Mouse (Mus musculus): ENCODE data around the gene Tmc3. TPM values are rescaled to one million over a fixed set of nuclear protein-coding genes. Genes with fewer than 3 reads are reported as not detected.

Tmc3 gene
- total and polyA plus RNA-seq, 3 experiments, result not detected

GRCm38 (mm10) chr7:83652498-83652897 is 67.8 kb downstream of the Tmc3 start:
- no peak overlapping the region for H3K9ac ChIP-seq (ENCODE audit: control insufficient read depth, low read depth, low read length, poor library complexity, severe bottlenecking)
- H3K36me3 ChIP-seq (ENCODE audit: control insufficient read depth in 1 of 2, insufficient read depth in 2 of 2, low read length in 2 of 2), result no peaks in the 10 kb centered on the region
- H3K27me3 ChIP-seq (ENCODE audit: control insufficient read depth in 1 of 2, insufficient read depth in 2 of 2, low read length in 2 of 2), result no peaks in the 10 kb centered on the region
- TF ChIP-seq CTCF (IDR thresholded peaks at IDR 0.05 in 2 of 3, conservative IDR thresholded peaks at IDR 0.05 in 1 of 3; ENCODE audit: control insufficient read depth in 1 of 3, insufficient read depth in 1 of 3, low read depth in 2 of 3, low read length in 3 of 3, poor library complexity in 1 of 3, severe bottlenecking in 1 of 3), result no peak
- TF ChIP-seq POLR2A (IDR thresholded peaks at IDR 0.05; ENCODE audit: control insufficient read depth in 1 of 2, insufficient read depth in 1 of 2, low read depth in 1 of 2, low read length in 2 of 2, poor library complexity in 1 of 2), result no peak
- TF ChIP-seq JUND (IDR thresholded peaks at IDR 0.05; ENCODE audit: low read depth, low read length), result no peak
- TF ChIP-seq KAT2A (conservative IDR thresholded peaks at IDR 0.05; ENCODE audit: low read depth, low read length), result no peak
- no peak for TF ChIP-seq USF2 (IDR thresholded peaks at IDR 0.05; ENCODE audit: borderline replicate concordance in 1 of 2, insufficient read depth in 1 of 2, low read depth in 1 of 2, low read length in 2 of 2)
- no peak for TF ChIP-seq NELFE (IDR thresholded peaks at IDR 0.05; ENCODE audit: low read depth, low read length)
- no peak for TF ChIP-seq CHD1 (IDR thresholded peaks at IDR 0.05; ENCODE audit: low read depth, low read length)
- TF ChIP-seq TCF12 (IDR thresholded peaks at IDR 0.05; ENCODE audit: low read depth, low read length), result no peak
- TF ChIP-seq MYB (IDR thresholded peaks at IDR 0.05; ENCODE audit: low read depth, low read length), result no peak
- TF ChIP-seq HCFC1 (IDR thresholded peaks at IDR 0.05; ENCODE audit: low read depth, low read length), result no peak
- no peak for TF ChIP-seq MAX (IDR thresholded peaks at IDR 0.05; ENCODE audit: low read length)
- no peak for TF ChIP-seq ZMIZ1 (IDR thresholded peaks at IDR 0.05; ENCODE audit: low read depth, low read length)
- no peak for TF ChIP-seq ZKSCAN1 (IDR thresholded peaks at IDR 0.05; ENCODE audit: low read depth, low read length)
- TF ChIP-seq MXI1 (IDR thresholded peaks at IDR 0.05; ENCODE audit: low read depth, low read length), result no peak
- no peak for TF ChIP-seq UBTF (IDR thresholded peaks at IDR 0.05; ENCODE audit: borderline replicate concordance, insufficient read depth, low read depth, low read length)
- H3K4me3 ChIP-seq (ENCODE audit: control insufficient read depth in 1 of 2, insufficient read depth in 1 of 2, low read depth in 2 of 2, low read length in 2 of 2), result no peak overlapping the region
- H3K27ac ChIP-seq (ENCODE audit: control insufficient read depth, low read depth, low read length), result no peak overlapping the region
- H3K4me1 ChIP-seq (ENCODE audit: control insufficient read depth in 1 of 2, insufficient read depth in 2 of 2, low read length in 2 of 2), result no peaks in the 10 kb centered on the region
- DNase-seq (ENCODE audit: low read depth, low spot score), result no peak
- no peaks in the 10 kb centered on the region for H3K9me3 ChIP-seq (replicated peaks; ENCODE audit: insufficient read depth, low read length)
- H3K79me2 ChIP-seq (ENCODE audit: control insufficient read depth, insufficient read depth, low read length, poor library complexity), result no peaks in the 10 kb centered on the region

- no peak for DNase-seq (ENCODE audit: low read depth, low spot score)
- H3K79me2 ChIP-seq (ENCODE audit: control insufficient read depth, insufficient read depth, low read length, poor library complexity), result no peaks in the 10 kb centered on the region
- H3K4me1 ChIP-seq (ENCODE audit: control insufficient read depth in 1 of 2, insufficient read depth in 2 of 2, low read length in 2 of 2), result no peaks in the 10 kb centered on the region
- no peak overlapping the region for H3K4me3 ChIP-seq (ENCODE audit: control insufficient read depth in 1 of 2, insufficient read depth in 1 of 2, low read depth in 2 of 2, low read length in 2 of 2)
- no peak overlapping the region for H3K9ac ChIP-seq (ENCODE audit: control insufficient read depth, low read depth, low read length, poor library complexity, severe bottlenecking)
- no peaks in the 10 kb centered on the region for H3K9me3 ChIP-seq (replicated peaks; ENCODE audit: insufficient read depth, low read length)
- no peak overlapping the region for H3K27ac ChIP-seq (ENCODE audit: control insufficient read depth, low read depth, low read length)
- H3K27me3 ChIP-seq (ENCODE audit: control insufficient read depth in 1 of 2, insufficient read depth in 2 of 2, low read length in 2 of 2), result no peaks in the 10 kb centered on the region
- H3K36me3 ChIP-seq (ENCODE audit: control insufficient read depth in 1 of 2, insufficient read depth in 2 of 2, low read length in 2 of 2), result no peaks in the 10 kb centered on the region
- no peak for TF ChIP-seq MAZ (IDR thresholded peaks at IDR 0.05; ENCODE audit: low read depth, low read length)
Measured at GRCm38 (mm10) chr7:83653605-83654051, 68.9 kb downstream of the Tmc3 start.

Data from MEL (cell line).